Mouse (Mus musculus) intestine, embryonic 16.5 days (tissue): ENCODE data around the gene Fdx1l. TPM values are rescaled to one million over a fixed set of nuclear protein-coding genes. Genes with fewer than 3 reads are reported as not detected.
A peak's percentile ranks its signal among the peaks of the same experiment; 100 is the strongest.
"Not testable (repeated sequence)": the region's sequence is repeated elsewhere in the genome, so short reads cannot be mapped to it uniquely, and the experiment has no call there.

ENCODE experiments used
- ATAC-seq: fragments of 200-750 bp; cut with Nextera tagmentation; 2 replicates; pipeline ENCODE4 v1.8.0; 2017; ENCODE audit warnings: moderate TSS enrichment, moderate library complexity
- H3K27ac ChIP-seq: fragments of 300-500 bp; sonication (generic); 2 replicates; pipeline ENCODE4 v1.5.1; 2014; ENCODE audit warnings: mild to moderate bottlenecking, low read length
- H3K27me3 ChIP-seq: fragments of 300-500 bp; sonication (generic); replicated peaks from 2 replicates; pipeline ENCODE4 v1.6.1; 2014; ENCODE audit warnings: low read length, control low read depth, mixed read lengths; ENCODE audit not compliant: control insufficient read depth, insufficient read depth
- H3K36me3 ChIP-seq: fragments of 300-500 bp; sonication (generic); 2 replicates; pipeline ENCODE4 v1.6.1; 2014; ENCODE audit warnings: low read length, control low read depth; ENCODE audit not compliant: control insufficient read depth, insufficient read depth
- H3K4me1 ChIP-seq: fragments of 300-500 bp; sonication (generic); 2 replicates; pipeline ENCODE4 v1.6.1; 2014; ENCODE audit warnings: low read length, control low read depth, mixed read lengths; ENCODE audit not compliant: control insufficient read depth, insufficient read depth
- H3K4me2 ChIP-seq: fragments of 300-500 bp; sonication (generic); 2 replicates; pipeline ENCODE4 v1.6.1; 2014; ENCODE audit warnings: low read depth, low read length, control low read depth
- H3K4me3 ChIP-seq: fragments of 300-500 bp; sonication (generic); 2 replicates; pipeline ENCODE4 v1.5.1; 2014; ENCODE audit warnings: mild to moderate bottlenecking, low read length
- H3K9ac ChIP-seq: fragments of 300-500 bp; sonication (generic); 2 replicates; pipeline ENCODE4 v1.6.1; 2014; ENCODE audit warnings: low read depth, low read length
- H3K9me3 ChIP-seq: fragments of 300-500 bp; sonication (generic); 2 replicates; pipeline ENCODE4 v1.6.1; 2016; ENCODE audit warnings: low read length, control low read depth; ENCODE audit not compliant: control insufficient read depth
- WGBS: fragments of 180-500 bp; shearing (Covaris S2); extraction: QIAGEN DNeasy Blood & Tissue Kit; methylation state at CpG from one replicate; pipeline ENCODE4 v1.1.7; 2014; 5-methylcytosine and 5-hydroxymethylcytosine counted together
- polyA plus RNA-seq: library from polyadenylated mRNA; unstranded; fragments of >200 nt; fragmentation: Nextera tagmentation; extraction: Ambion mirVana; gene quantifications from 2 replicates; pipeline ENCODE4 v1.2.1, GENCODE M21; 2015

Fdx1l gene
- polyA plus RNA-seq, 1 experiment from 2014 or later = 69.8 TPM

GRCm38 (mm10) chr9:21083324-21083723 lies 9.9 kb upstream of the Fdx1l start:
- no peak for ATAC-seq
- 86% methylated on average over 3 of the region's 3 CpGs for WGBS
- Histone ChIP-seq H3K4me1 (peaks cover 4% of the 10 kb centered on the region), H3K4me3 (no peak overlapping the region), H3K9ac (no peak overlapping the region), H3K36me3 (peaks cover 49% of the 10 kb centered on the region), H3K27ac (no peak overlapping the region), H3K9me3 (no peaks in the 10 kb centered on the region), H3K27me3 (no peaks in the 10 kb centered on the region), H3K4me2 (no peak overlapping the region)

- H3K27me3 ChIP-seq = no peaks in the 10 kb centered on the region
- H3K9ac ChIP-seq = no peak overlapping the region
- H3K36me3 ChIP-seq = peaks cover 48% of the 10 kb centered on the region
- no peak overlapping the region for H3K27ac ChIP-seq
- H3K4me1 ChIP-seq = peaks cover 1% of the 10 kb centered on the region
- no peak for ATAC-seq
- H3K4me2 ChIP-seq = no peak overlapping the region
- no peaks in the 10 kb centered on the region for H3K9me3 ChIP-seq
- WGBS = 84% methylated on average over 9 of the region's 9 CpGs
- no peak overlapping the region for H3K4me3 ChIP-seq
These were observed 7.7 kb upstream of the Fdx1l start for GRCm38 (mm10) chr9:21081127-21081526.

GRCm38 (mm10) chr9:21075625-21076024 lies 2.2 kb upstream of the Fdx1l start:
- ATAC-seq = no peak
- H3K36me3 ChIP-seq = peaks cover 35% of the 10 kb centered on the region
- 88% methylated on average over 3 of the region's 3 CpGs for WGBS

DNA sequence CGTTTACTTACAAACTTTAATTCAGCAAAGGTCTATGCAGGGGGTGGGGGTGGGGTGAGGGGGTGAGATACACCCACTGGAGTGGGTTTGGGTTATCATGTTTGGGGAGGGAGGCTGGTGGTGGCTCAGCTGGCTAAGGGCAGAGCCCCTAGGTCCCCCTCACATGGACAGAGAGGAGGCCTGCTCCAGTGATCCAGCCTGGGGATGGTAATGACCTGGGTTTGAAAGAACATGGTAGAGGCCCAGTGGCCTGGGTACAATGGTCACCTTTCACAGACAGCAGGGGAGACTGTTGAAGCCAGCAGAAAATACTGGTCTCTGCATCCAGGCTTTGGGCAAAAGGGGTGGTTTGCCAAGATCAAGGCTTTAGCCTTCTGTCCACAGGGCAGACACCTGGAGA lies 759 bp upstream of the Fdx1l start:
- Histone ChIP-seq H3K9me3 (no peaks in the 10 kb centered on the region), H3K4me1 (no peaks in the 10 kb centered on the region), H3K36me3 (peaks cover 21% of the 10 kb centered on the region), H3K27me3 (no peaks in the 10 kb centered on the region), H3K9ac (no peak overlapping the region), H3K4me2 (no peak overlapping the region), H3K4me3 (no peak overlapping the region), H3K27ac (no peak overlapping the region)
- 75% methylated on average over 1 of the region's 1 CpGs for WGBS
- ATAC-seq = no peak

More at GRCm38 (mm10) chr9:21075625-21076024, 2.2 kb upstream of the Fdx1l start:
- Histone ChIP-seq H3K9ac (no peak overlapping the region), H3K4me3 (no peak overlapping the region), H3K4me1 (no peaks in the 10 kb centered on the region), H3K4me2 (no peak overlapping the region), H3K27ac (no peak overlapping the region), H3K9me3 (no peaks in the 10 kb centered on the region), H3K27me3 (no peaks in the 10 kb centered on the region)

- Histone ChIP-seq H3K27ac (peak overlapping the region; percentile 83), H3K27me3 (no peaks in the 10 kb centered on the region), H3K4me3 (peak overlapping the region; percentile 79), H3K9ac (peak overlapping the region; percentile 84), H3K36me3 (peaks cover 15% of the 10 kb centered on the region; the same call in 1 of the 2 replicates), H3K4me1 (no peaks in the 10 kb centered on the region), H3K9me3 (no peaks in the 10 kb centered on the region), H3K4me2 (peak overlapping the region; percentile 71)
- WGBS = 8% methylated on average over 4 of the region's 4 CpGs
- ATAC-seq = peak; percentile 32
These were observed 773 bp downstream of the Fdx1l start for GRCm38 (mm10) chr9:21072641-21073040.

- Histone ChIP-seq H3K4me1 (no peaks in the 10 kb centered on the region), H3K4me3 (no peak within 1 kb of the TSS), H3K27ac (no peak within 1 kb of the TSS), H3K36me3 (peaks cover 5% of the 10 kb centered on the region), H3K4me2 (no peak within 1 kb of the TSS), H3K9me3 (no peaks in the 10 kb centered on the region), H3K27me3 (no peaks in the 10 kb centered on the region), H3K9ac (no peak within 1 kb of the TSS)
- 82% methylated on average over 27 of the region's 27 CpGs for WGBS
- no peak for ATAC-seq
These were observed 6.3 kb downstream of the Fdx1l start, which contains the start of gene Zglp1 for GRCm38 (mm10) chr9:21067006-21067684. Gene Zglp1, minus strand, starts transcription at chr9:21067093.

DNA sequence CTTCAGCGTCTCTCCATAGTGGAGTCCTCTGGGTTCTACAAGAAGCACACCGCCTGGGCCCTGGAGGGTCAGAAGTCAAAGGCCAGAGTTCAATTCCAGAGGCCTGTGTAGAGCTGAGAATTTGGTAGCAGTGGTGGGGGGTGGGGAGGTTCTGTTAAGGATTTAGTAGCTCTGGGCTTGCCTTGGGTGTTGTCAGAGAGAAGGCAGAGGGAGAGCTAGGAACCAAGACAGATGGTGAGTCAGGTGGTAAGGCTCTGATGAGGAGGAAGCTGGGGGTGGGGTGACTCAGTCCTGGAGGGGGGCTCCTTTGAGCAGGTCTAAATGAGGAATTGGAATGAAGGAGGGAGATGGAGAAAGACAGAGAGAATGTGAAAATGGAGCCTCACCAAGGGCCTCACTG lies 10.5 kb downstream of the Fdx1l start:
- no peaks in the 10 kb centered on the region for H3K27me3 ChIP-seq
- ATAC-seq = no peak
- H3K36me3 ChIP-seq = peaks cover 5% of the 10 kb centered on the region
- H3K9ac ChIP-seq = no peak overlapping the region
- no peak overlapping the region for H3K4me2 ChIP-seq
- H3K4me3 ChIP-seq = no peak overlapping the region
- no peak overlapping the region for H3K27ac ChIP-seq
- 92% methylated on average over 2 of the region's 2 CpGs for WGBS
- no peaks in the 10 kb centered on the region for H3K4me1 ChIP-seq
- H3K9me3 ChIP-seq = no peaks in the 10 kb centered on the region

DNA sequence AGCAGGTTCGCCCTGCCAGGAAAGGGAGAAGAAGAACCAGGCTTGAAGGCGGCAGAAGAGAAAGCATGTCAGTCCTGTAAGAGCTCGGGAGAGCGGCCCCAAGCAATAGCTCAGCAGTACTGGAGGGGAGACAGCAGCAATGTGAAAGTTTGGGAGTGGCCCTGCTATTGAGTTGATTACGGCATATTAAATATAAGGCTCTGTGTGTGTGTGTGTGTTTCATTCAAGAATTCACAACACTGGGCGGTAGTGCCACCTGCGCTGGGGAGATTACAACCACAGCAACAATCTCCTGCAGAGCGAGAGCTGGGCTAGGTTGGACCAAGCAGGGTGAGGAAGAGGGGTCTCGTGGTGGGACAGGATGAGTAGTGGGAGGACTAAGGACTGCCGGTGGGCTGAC lies 21.8 kb downstream of the Fdx1l start:
- no peak for ATAC-seq
- no peak overlapping the region for H3K27ac ChIP-seq
- H3K4me2 ChIP-seq = no peak overlapping the region
- H3K4me3 ChIP-seq = no peak overlapping the region
- H3K4me1 ChIP-seq = no peaks in the 10 kb centered on the region
- WGBS = 61% methylated on average over 10 of the region's 10 CpGs
- no peak overlapping the region for H3K9ac ChIP-seq
- no peaks in the 10 kb centered on the region for H3K9me3 ChIP-seq
- H3K27me3 ChIP-seq = 0 out of 2 replicates have a peak, but pooled peaks cover 3% of the 10 kb centered on the region
- no peaks in the 10 kb centered on the region for H3K36me3 ChIP-seq

- Histone ChIP-seq H3K27ac (no peak overlapping the region), H3K4me2 (no peak overlapping the region), H3K4me3 (no peak overlapping the region), H3K27me3 (no peaks in the 10 kb centered on the region), H3K36me3 (no peaks in the 10 kb centered on the region), H3K4me1 (peaks cover 7% of the 10 kb centered on the region; the same call in 1 of the 2 replicates), H3K9me3 (no peaks in the 10 kb centered on the region), H3K9ac (no peak overlapping the region)
- no peak for ATAC-seq
- WGBS = 76% methylated on average over 3 of the region's 3 CpGs
These were observed 28.2 kb downstream of the Fdx1l start for GRCm38 (mm10) chr9:21045235-21045634.

DNA sequence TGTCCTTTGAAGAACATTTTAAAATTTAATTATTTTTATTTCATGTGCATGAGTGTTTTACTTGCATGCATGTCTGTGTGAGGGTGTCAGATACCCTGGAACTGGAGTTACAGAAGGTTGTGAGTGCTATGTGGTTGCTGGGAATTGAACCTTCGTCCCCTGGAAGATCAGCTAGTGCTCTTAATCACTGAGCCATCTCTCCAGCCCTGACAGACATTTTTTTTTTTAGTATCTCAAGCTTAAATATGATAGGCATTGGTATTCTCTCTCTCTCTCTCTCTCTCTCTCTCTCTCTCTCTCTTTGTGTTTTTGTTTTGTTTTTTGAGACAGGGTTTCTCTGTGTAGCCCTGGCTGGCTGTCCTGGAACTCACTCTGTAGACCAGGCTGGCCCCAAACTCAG lies 28.6 kb downstream of the Fdx1l start:
- not testable (repeated sequence) for H3K27me3 ChIP-seq, H3K4me2 ChIP-seq, H3K27ac ChIP-seq, ATAC-seq, H3K9ac ChIP-seq, H3K36me3 ChIP-seq, H3K9me3 ChIP-seq, H3K4me3 ChIP-seq, H3K4me1 ChIP-seq
- WGBS = 48% methylated on average over 1 of the region's 1 CpGs
